Mouse (Mus musculus): ENCODE measurements around the gene Rab11fip4. TPM values are rescaled to one million over a fixed set of nuclear protein-coding genes. Genes with fewer than 3 reads are reported as not detected.

The Rab11fip4 gene
- polyA plus RNA-seq, 1 experiment from 2014 or later: 5.5 TPM

GRCm38 (mm10) chr11:79660361-79661205, 69.6 kb downstream of the Rab11fip4 start:
- peak overlapping the region; percentile 84 for H3K27ac ChIP-seq
- H3K36me3 ChIP-seq: no peaks in the 10 kb centered on the region
- H3K4me1 ChIP-seq: peaks cover 41% of the 10 kb centered on the region
- H3K4me2 ChIP-seq: peak overlapping the region; percentile 96
- H3K9me3 ChIP-seq: no peaks in the 10 kb centered on the region
- 1% methylated on average over 69 of the region's 69 CpGs for WGBS
- ATAC-seq (ENCODE audit: insufficient number of reproducible peaks, low FRiP score, low TSS enrichment, low read depth): peak; percentile 77
- H3K9ac ChIP-seq: peak overlapping the region; percentile 54
- H3K27me3 ChIP-seq: no peaks in the 10 kb centered on the region
- H3K4me3 ChIP-seq: peak overlapping the region; percentile 62

GRCm38 (mm10) chr11:79661877-79662545, 71.0 kb downstream of the Rab11fip4 start:
- Histone ChIP-seq H3K9me3 (no peaks in the 10 kb centered on the region), H3K9ac (no peak overlapping the region), H3K4me1 (peaks cover 49% of the 10 kb centered on the region), H3K27ac (0 out of 2 replicates have a peak overlapping the region, but pooled peaks have one; percentile 84), H3K4me2 (peak overlapping the region; percentile 96), H3K4me3 (peak overlapping the region; percentile 62), H3K36me3 (no peaks in the 10 kb centered on the region), H3K27me3 (no peaks in the 10 kb centered on the region)
- WGBS: 47% methylated on average over 6 of the region's 6 CpGs
- ATAC-seq (ENCODE audit: insufficient number of reproducible peaks, low FRiP score, low TSS enrichment, low read depth): no peak

GRCm38 (mm10) chr11:79663158-79663557, 72.1 kb downstream of the Rab11fip4 start:
- H3K27me3 ChIP-seq: no peaks in the 10 kb centered on the region
- H3K4me2 ChIP-seq: peak overlapping the region; percentile 96; the same call in 1 of the 2 replicates
- no peak overlapping the region for H3K27ac ChIP-seq
- no peaks in the 10 kb centered on the region for H3K9me3 ChIP-seq
- no peaks in the 10 kb centered on the region for H3K36me3 ChIP-seq
- no peak for ATAC-seq (ENCODE audit: insufficient number of reproducible peaks, low FRiP score, low TSS enrichment, low read depth)
- no peak overlapping the region for H3K4me3 ChIP-seq
- peaks cover 49% of the 10 kb centered on the region for H3K4me1 ChIP-seq
- H3K9ac ChIP-seq: no peak overlapping the region
- WGBS: 78% methylated on average over 9 of the region's 9 CpGs

- H3K4me3 ChIP-seq: no peak overlapping the region
- H3K4me1 ChIP-seq: peaks cover 51% of the 10 kb centered on the region
- H3K9me3 ChIP-seq: no peaks in the 10 kb centered on the region
- no peaks in the 10 kb centered on the region for H3K36me3 ChIP-seq
- H3K4me2 ChIP-seq: peak overlapping the region; percentile 96; the same call in 1 of the 2 replicates
- no peak for ATAC-seq (ENCODE audit: insufficient number of reproducible peaks, low FRiP score, low TSS enrichment, low read depth)
- WGBS: 70% methylated on average over 7 of the region's 7 CpGs
- no peaks in the 10 kb centered on the region for H3K27me3 ChIP-seq
- H3K27ac ChIP-seq: no peak overlapping the region
- no peak overlapping the region for H3K9ac ChIP-seq
Observed at GRCm38 (mm10) chr11:79663570-79663969, 72.6 kb downstream of the Rab11fip4 start.

- Histone ChIP-seq H3K27me3 (no peaks in the 10 kb centered on the region), H3K9ac (no peak overlapping the region), H3K4me1 (peaks cover 63% of the 10 kb centered on the region), H3K27ac (no peak overlapping the region), H3K4me2 (no peak overlapping the region), H3K36me3 (no peaks in the 10 kb centered on the region), H3K9me3 (no peaks in the 10 kb centered on the region), H3K4me3 (no peak overlapping the region)
- 80% methylated on average over 8 of the region's 8 CpGs for WGBS
- no peak for ATAC-seq (ENCODE audit: insufficient number of reproducible peaks, low FRiP score, low TSS enrichment, low read depth)
Observed at GRCm38 (mm10) chr11:79666544-79666943, 75.5 kb downstream of the Rab11fip4 start.

- Histone ChIP-seq H3K27ac (peak overlapping the region; percentile 88), H3K27me3 (no peaks in the 10 kb centered on the region), H3K9me3 (no peaks in the 10 kb centered on the region), H3K4me2 (no peak overlapping the region), H3K9ac (no peak overlapping the region), H3K36me3 (no peaks in the 10 kb centered on the region), H3K4me3 (no peak overlapping the region), H3K4me1 (peaks cover 58% of the 10 kb centered on the region)
- no peak for ATAC-seq (ENCODE audit: insufficient number of reproducible peaks, low FRiP score, low TSS enrichment, low read depth)
- 30% methylated on average over 6 of the region's 6 CpGs for WGBS
Observed at GRCm38 (mm10) chr11:79669210-79669609, 78.2 kb downstream of the Rab11fip4 start.

- 6% methylated on average over 3 of the region's 3 CpGs for WGBS
- no peak overlapping the region for H3K4me3 ChIP-seq
- H3K27ac ChIP-seq: peak overlapping the region; percentile 88
- H3K9ac ChIP-seq: no peak overlapping the region
- no peaks in the 10 kb centered on the region for H3K27me3 ChIP-seq
- H3K4me1 ChIP-seq: peaks cover 64% of the 10 kb centered on the region
- H3K36me3 ChIP-seq: no peaks in the 10 kb centered on the region
- no peaks in the 10 kb centered on the region for H3K9me3 ChIP-seq
- no peak overlapping the region for H3K4me2 ChIP-seq
- ATAC-seq (ENCODE audit: insufficient number of reproducible peaks, low FRiP score, low TSS enrichment, low read depth): no peak
Observed at GRCm38 (mm10) chr11:79669947-79670346, 78.9 kb downstream of the Rab11fip4 start.

- no peak for ATAC-seq (ENCODE audit: insufficient number of reproducible peaks, low FRiP score, low TSS enrichment, low read depth)
- no peaks in the 10 kb centered on the region for H3K27me3 ChIP-seq
- no peaks in the 10 kb centered on the region for H3K9me3 ChIP-seq
- H3K4me2 ChIP-seq: no peak overlapping the region
- H3K4me3 ChIP-seq: no peak overlapping the region
- 23% methylated on average over 7 of the region's 7 CpGs for WGBS
- no peak overlapping the region for H3K9ac ChIP-seq
- H3K27ac ChIP-seq: peak overlapping the region; percentile 88
- H3K36me3 ChIP-seq: no peaks in the 10 kb centered on the region
- H3K4me1 ChIP-seq: peaks cover 67% of the 10 kb centered on the region
Observed at GRCm38 (mm10) chr11:79670411-79670945, 79.5 kb downstream of the Rab11fip4 start.

- H3K9ac ChIP-seq: no peak overlapping the region
- H3K4me2 ChIP-seq: no peak overlapping the region
- peaks cover 67% of the 10 kb centered on the region for H3K4me1 ChIP-seq
- no peak overlapping the region for H3K27ac ChIP-seq
- no peaks in the 10 kb centered on the region for H3K9me3 ChIP-seq
- 56% methylated on average over 6 of the region's 6 CpGs for WGBS
- no peaks in the 10 kb centered on the region for H3K36me3 ChIP-seq
- no peak for ATAC-seq (ENCODE audit: insufficient number of reproducible peaks, low FRiP score, low TSS enrichment, low read depth)
- no peaks in the 10 kb centered on the region for H3K27me3 ChIP-seq
- no peak overlapping the region for H3K4me3 ChIP-seq
Observed at GRCm38 (mm10) chr11:79671668-79672281, 80.8 kb downstream of the Rab11fip4 start.

- H3K4me2 ChIP-seq: no peak overlapping the region
- no peaks in the 10 kb centered on the region for H3K27me3 ChIP-seq
- WGBS: 69% methylated on average over 5 of the region's 5 CpGs
- H3K36me3 ChIP-seq: no peaks in the 10 kb centered on the region
- ATAC-seq (ENCODE audit: insufficient number of reproducible peaks, low FRiP score, low TSS enrichment, low read depth): no peak
- H3K9ac ChIP-seq: no peak overlapping the region
- H3K27ac ChIP-seq: no peak overlapping the region
- H3K4me1 ChIP-seq: peaks cover 69% of the 10 kb centered on the region
- H3K9me3 ChIP-seq: no peaks in the 10 kb centered on the region
- no peak overlapping the region for H3K4me3 ChIP-seq
Observed at GRCm38 (mm10) chr11:79673072-79673471, 82.1 kb downstream of the Rab11fip4 start.

GRCm38 (mm10) chr11:79673717-79674116, 82.7 kb downstream of the Rab11fip4 start:
- whole genome bisulfite sequencing: 73% methylated on average over 8 of the region's 8 CpGs
- H3K4me2 ChIP-seq: no peak overlapping the region
- ATAC-seq (ENCODE audit: insufficient number of reproducible peaks, low FRiP score, low TSS enrichment, low read depth): no peak
- H3K4me1 ChIP-seq: peaks cover 70% of the 10 kb centered on the region
- H3K9me3 ChIP-seq: no peaks in the 10 kb centered on the region
- H3K36me3 ChIP-seq: no peaks in the 10 kb centered on the region
- H3K9ac ChIP-seq: no peak overlapping the region
- H3K27me3 ChIP-seq: no peaks in the 10 kb centered on the region
- H3K27ac ChIP-seq: peak overlapping the region; percentile 7; the same call in 1 of the 2 replicates
- H3K4me3 ChIP-seq: no peak overlapping the region

All from limb, embryonic 15.5 days (tissue).